Mouse (Mus musculus) adrenal gland, postnatal 10 days (tissue): ENCODE measurements around the gene Olfr424. TPM values are rescaled to one million over a fixed set of nuclear protein-coding genes. Genes with fewer than 3 reads are reported as not detected.

ENCODE experiments used
- DNase-seq: peaks from one replicate; pipeline ENCODE4 v3.0.0; 2021; ENCODE audit warnings: mixed read lengths
- long read RNA-seq, 2 experiments: library from polyadenylated mRNA; stranded (forward); transcript quantifications; one replicate each; pipeline ENCODE4 v2.0.0; 2021
- total RNA-seq, 2 experiments: library from RNA; stranded (reverse); gene quantifications; 2 replicates each; pipeline ENCODE4 v1.2.3; 2021

Olfr424 gene
- not detected for total RNA-seq
- long read RNA-seq, experiment 1: 0 reads
- long read RNA-seq, experiment 2: 0 reads

GRCm38 (mm10) chr1:174131217-174131616 lies at the start of gene Olfr424:
TSS of gene Olfr424 (plus strand) at chr1:174131517.
- DNase-seq: no peak

- no peak for DNase-seq
These were observed 47.3 kb upstream of the Olfr424 start, which contains the start of gene Olfr429 for GRCm38 (mm10) chr1:174084031-174084430. TSS of gene Olfr429 (plus strand) at chr1:174084331.

- DNase-seq: no peak
These were observed 34.7 kb upstream of the Olfr424 start, which contains the start of gene Olfr427 for GRCm38 (mm10) chr1:174096591-174096990. TSS of gene Olfr427 (plus strand) at chr1:174096891.

DNA sequence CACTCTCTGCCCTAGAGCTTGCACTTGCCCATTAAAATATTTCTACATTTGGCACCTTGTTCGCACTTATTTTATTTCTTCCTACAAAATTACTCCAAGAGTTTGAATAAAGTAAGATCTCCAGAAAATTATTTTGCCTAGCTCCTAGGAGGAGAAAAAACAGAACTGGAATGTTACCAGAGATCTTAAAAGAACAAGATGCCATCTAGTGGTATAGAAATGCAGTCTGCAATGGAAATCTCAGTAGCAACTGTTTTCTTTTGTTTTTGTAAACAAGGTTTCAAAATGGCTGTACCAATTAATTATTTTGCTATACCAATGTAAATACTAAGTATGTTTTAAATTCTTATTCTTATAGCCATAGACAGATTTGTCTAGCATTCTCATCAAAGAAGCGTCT lies 27.6 kb upstream of the Olfr424 start:
- DNase-seq: no peak

DNA sequence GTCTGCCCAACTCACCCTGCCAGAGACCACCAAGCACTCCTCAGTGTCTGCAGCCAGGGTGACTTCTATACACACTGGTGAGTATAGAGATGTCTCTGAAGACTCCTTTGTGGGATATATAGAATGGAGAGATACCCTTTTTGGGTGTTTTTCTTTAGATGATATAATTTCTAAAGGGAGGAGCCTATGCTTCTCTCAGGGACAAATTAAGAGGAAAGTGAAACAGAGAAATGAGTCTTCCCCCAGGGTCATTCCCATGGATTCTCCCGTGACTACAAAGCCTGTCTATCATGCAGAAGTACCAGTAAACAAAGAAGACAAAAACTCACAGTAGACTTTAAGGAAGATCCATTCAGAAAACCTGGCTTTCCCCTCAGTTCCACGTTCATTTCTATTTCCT lies 10.3 kb upstream of the Olfr424 start, which contains the start of gene Olfr231:
Gene Olfr231, minus strand, starts transcription at position 101 of the 400 bp plus-strand sequence.
- DNase-seq: no peak

DNA sequence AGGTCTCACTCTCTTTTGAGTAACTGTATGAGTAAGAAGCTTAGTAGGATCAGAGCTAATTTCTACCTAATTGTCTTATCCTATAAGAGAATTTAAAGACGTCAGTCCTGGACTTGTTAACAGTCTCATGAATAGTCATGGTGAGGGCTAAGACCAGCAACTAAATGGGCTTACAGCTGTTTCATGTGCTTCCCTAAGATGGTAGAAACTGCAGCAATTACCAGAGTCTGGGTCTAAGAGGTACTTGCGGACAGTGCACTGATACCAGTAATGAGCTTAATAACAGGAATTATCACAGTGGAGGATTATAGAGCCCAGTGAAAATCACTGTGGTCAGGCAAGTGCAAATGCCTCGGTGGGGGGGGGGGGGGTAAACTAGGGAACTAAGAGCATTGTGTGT lies 682 bp downstream of the Olfr424 start:
- DNase-seq: no peak

- DNase-seq: no peak
These were observed 10.1 kb downstream of the Olfr424 start for GRCm38 (mm10) chr1:174141384-174141783.

DNA sequence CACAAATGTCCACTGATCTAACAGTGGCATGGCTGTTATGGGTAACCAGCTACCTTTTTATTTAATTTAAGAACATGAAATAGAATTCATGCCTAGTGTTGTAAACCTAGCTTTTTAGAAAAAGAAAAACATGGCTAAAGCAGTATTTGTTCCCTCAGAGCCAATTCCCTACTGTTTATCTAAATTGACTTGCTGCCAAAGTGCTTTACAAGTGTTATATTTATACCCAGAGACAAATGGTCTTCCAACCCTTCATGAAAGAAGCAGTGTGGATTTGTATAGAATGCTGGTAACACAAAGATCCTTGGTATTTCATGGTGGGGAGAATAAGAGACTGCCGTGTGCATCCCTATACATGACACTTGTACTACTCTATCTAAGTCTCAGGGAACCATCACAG lies 15.4 kb downstream of the Olfr424 start:
- DNase-seq: no peak

DNA sequence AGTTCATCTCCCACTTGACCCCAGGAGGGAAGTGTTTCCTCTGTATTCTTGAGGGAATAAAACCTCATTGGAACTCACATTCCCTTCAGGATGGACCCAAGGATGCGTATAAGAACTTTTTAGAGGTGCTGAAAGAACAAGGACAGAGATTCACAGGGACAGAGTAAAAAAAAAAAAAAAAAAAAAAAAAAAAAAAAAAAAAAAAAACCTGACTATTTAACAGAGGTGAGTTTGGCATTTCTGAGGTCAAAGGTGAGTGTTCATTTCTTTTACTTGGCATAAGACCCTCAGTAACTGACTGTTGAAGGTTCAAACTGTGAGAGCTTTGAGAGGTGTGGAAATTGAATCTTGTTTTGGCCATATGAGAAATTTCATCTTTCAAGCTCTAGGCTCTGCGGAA lies 18.0 kb downstream of the Olfr424 start:
- no peak for DNase-seq

GRCm38 (mm10) chr1:174155333-174155732 lies 24.0 kb downstream of the Olfr424 start, which contains the start of gene Olfr420:
TSS of gene Olfr420 (plus strand) at chr1:174155633.
- no peak for DNase-seq

DNA sequence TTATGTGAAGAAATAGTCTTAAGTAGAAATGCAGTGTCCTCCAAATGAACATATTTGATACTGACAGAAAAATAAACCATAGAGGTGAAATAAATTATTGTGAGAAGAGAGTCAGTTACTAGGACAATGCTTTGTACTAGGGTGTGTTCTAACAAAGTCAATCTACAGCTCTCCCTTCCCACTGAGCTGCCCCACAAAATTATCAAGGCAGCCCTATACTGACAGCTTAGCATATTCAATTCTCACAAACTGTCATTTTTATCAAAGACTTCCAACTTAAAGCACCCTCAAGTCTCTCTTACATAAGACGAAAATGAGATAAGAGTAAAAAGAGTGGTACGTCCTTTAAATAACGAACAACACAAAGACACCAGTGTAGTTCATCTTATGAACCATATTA lies 26.3 kb downstream of the Olfr424 start:
- no peak for DNase-seq

DNA sequence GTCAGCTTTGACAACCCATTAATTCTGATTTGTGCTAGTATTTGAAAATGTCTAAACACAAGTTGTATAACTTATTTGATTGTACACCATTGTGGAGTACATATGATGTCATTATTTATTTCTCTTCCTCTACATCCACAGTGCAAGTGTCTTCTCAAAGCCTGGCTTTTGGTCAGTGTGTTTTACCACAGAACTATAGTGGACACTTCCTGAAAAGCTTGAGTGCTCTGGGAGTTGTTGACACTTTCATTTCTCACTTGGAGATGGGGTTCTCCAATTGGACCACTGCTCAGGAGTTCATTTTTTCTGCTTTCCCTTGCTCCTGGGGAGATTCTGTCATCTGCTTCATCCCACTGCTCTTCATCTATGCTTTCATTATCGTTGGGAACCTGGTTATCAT lies 27.2 kb downstream of the Olfr424 start:
- no peak for DNase-seq

DNA sequence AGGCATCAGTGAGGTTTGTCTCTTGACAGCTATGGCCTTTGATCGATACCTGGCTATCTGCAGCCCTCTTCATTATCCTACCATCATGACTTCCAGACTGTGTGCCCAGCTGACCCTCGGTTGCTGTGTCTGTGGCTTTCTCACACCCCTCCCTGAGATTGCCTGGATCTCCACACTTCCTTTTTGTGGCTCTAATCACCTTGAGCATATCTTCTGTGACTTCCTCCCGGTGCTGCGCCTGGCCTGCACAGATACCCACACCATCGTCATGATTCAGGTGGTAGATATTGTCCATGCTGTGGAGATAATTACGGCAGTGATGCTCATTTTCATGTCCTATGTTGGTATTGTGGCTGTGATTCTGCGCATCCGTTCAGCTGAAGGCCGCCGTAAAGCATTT lies 27.8 kb downstream of the Olfr424 start:
- no peak for DNase-seq

DNA sequence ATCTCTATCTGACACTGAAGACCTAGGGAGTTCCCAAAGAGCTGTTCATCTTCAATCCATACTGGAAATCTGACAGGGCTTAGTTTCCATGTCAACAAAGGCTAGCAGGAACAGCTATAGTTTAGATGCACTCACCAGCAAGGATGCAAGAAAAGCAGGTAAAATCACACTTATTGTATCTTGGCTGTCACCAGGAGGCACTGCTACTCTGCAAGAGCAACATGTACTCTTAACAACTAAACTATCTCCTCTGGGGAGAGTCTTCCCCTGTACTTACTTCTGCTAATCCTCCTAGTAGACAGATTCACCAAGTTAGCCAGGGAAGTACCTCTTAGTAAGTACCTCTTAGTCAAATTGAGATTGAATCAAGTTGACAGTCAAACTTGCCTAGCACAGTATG lies 37.7 kb downstream of the Olfr424 start:
- no peak for DNase-seq

GRCm38 (mm10) chr1:174170706-174171501 lies 39.6 kb downstream of the Olfr424 start:
- DNase-seq: no peak

GRCm38 (mm10) chr1:174171537-174171936 lies 40.2 kb downstream of the Olfr424 start:
- DNase-seq: no peak

DNA sequence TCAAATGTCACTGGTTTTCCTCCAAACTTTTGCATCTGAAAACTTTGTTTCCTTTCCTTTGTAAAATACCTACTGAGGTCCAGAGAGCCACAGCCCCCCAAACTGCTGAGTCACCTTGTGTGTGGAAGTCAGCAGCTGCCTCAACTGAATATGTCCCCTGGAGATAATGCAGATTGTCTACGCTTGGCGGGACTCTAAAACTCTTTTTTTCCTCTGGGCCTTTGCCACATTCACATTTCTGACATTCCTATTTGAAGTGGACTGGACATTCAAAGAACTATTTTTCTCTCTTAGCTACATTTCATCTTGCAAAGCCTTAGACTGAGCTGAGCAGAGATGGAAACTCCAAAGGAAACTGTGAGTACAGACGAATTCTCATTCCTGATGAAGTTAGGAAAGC lies 41.3 kb downstream of the Olfr424 start, which contains the start of gene Spta1:
Gene Spta1, plus strand, starts transcription at position 172 of the 400 bp plus-strand sequence.
- DNase-seq: no peak

Other genes with a start within 250 kb of the Olfr424 start
- gene Ifi211, start 218.5 kb upstream of the Olfr424 start, total RNA-seq: 1 to 10 TPM in 1 of 2 experiments, under 1 TPM in 1; 0.55 to 1.7 TPM
- gene Mndal, start 189.0 kb upstream of the Olfr424 start, total RNA-seq: 10 to 100 TPM; 13.9 to 15.0 TPM
- 10 to 100 TPM in 1 of 2 experiments, 1 to 10 TPM in 1; 8.6 to 12.1 TPM for gene Ifi203, start 188.8 kb upstream of the Olfr424 start, total RNA-seq
- gene Ifi202b, start 148.8 kb upstream of the Olfr424 start, total RNA-seq: not detected
- 1 to 10 TPM; 1.3 to 3.9 TPM for gene Ifi205, start 99.7 kb upstream of the Olfr424 start, total RNA-seq
- not detected for gene Olfr433, start 90.8 kb upstream of the Olfr424 start, total RNA-seq
- gene Olfr432, start 82.3 kb upstream of the Olfr424 start, total RNA-seq: not detected
- not detected for gene Olfr430, start 64.9 kb upstream of the Olfr424 start, total RNA-seq
- not detected for gene Olfr429, start 47.2 kb upstream of the Olfr424 start, total RNA-seq
- gene Olfr427, start 34.6 kb upstream of the Olfr424 start, total RNA-seq: not detected
- gene Olfr231, start 10.4 kb upstream of the Olfr424 start, total RNA-seq: not detected
- not detected for gene Olfr420, start 24.1 kb downstream of the Olfr424 start, total RNA-seq
- gene Spta1, start 41.3 kb downstream of the Olfr424 start, total RNA-seq: 1 to 10 TPM; 2.6 to 5.1 TPM
- not detected for gene Olfr419, start 120.5 kb downstream of the Olfr424 start, total RNA-seq
- gene Mptx1, start 199.0 kb downstream of the Olfr424 start, total RNA-seq: not detected
- gene Olfr417, start 233.6 kb downstream of the Olfr424 start, total RNA-seq: not detected